Mouse (Mus musculus): ENCODE data around the gene Selenoi. TPM values are rescaled to one million over a fixed set of nuclear protein-coding genes. Genes with fewer than 3 reads are reported as not detected.
"Not testable (repeated sequence)": the region's sequence is repeated elsewhere in the genome, so short reads cannot be mapped to it uniquely, and the experiment has no call there.

Gene Selenoi
- polyA plus RNA-seq, 1 experiment from 2014 or later, result 22.3 TPM

DNA sequence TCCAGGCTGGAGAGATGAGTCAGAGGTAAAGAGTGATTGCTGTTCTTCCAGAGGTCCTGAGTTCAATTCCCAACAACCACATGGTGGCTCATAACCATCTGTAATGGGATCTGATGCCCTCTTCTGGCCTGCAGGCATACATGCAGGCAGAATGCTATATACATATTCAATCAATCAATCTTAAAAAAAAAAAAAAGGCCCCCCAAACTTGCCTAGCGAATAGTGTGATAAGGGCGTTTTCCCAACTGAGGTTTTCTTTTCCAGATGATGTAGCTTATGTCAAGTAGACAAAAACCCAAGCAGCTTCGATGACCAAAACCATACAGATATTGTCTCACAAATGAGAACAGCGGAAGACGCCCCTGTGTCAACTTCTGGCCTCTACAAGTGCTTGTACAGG is 21.6 kb upstream of the Selenoi start:
- not testable (repeated sequence) for H3K9ac ChIP-seq (replicated peaks); H3K36me3 ChIP-seq; H3K4me3 ChIP-seq (replicated peaks); H3K27me3 ChIP-seq; H3K4me2 ChIP-seq (replicated peaks); H3K27ac ChIP-seq; ATAC-seq; H3K9me3 ChIP-seq; H3K4me1 ChIP-seq (replicated peaks)
- WGBS, result 90% methylated on average over 5 of the region's 5 CpGs

DNA sequence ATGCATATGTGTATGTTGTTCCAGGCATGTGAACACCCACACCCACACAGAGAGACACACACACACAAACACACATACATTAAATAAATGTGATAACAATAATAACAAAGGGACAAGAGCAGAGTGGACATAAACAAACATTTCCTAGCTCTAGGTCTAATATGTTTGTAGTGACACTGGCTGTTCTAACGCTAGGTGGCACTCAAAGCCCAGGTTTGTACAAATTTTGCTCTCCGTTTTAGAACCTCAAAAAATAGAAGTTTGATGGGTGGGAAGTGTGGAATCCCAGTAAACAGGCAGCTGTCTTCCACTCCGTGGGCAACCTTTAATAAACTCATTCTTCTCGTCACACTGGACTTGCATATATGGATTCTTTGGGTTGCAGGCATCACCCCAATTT is 17.5 kb upstream of the Selenoi start:
- no peak overlapping the region for H3K27ac ChIP-seq
- no peak overlapping the region for H3K4me3 ChIP-seq (replicated peaks)
- H3K9ac ChIP-seq (replicated peaks), result no peak overlapping the region
- no peaks in the 10 kb centered on the region for H3K27me3 ChIP-seq
- no peak for ATAC-seq
- H3K4me1 ChIP-seq (replicated peaks), result no peaks in the 10 kb centered on the region
- H3K4me2 ChIP-seq (replicated peaks), result no peak overlapping the region
- no peaks in the 10 kb centered on the region for H3K36me3 ChIP-seq
- WGBS, result 15% methylated on average over 4 of the region's 4 CpGs
- no peaks in the 10 kb centered on the region for H3K9me3 ChIP-seq

DNA sequence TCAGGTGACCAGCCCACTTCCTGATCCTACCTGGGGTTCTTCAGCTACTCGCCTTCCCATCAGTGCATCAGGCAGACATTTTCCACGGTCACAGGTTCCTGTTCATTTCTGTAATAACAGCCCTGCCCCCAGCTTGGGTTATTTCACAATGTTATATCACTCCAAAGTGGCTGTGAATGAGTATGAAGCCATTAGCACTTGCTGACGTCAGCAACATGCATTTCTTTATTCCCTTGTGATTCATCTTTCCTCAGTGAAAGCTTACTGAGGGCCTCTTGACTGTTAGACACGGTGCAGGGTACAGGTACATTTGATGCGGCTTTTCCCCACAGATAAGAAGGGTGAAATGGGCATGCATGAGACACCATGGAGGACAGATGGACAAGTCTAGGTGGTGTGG is 16.4 kb upstream of the Selenoi start:
- Histone ChIP-seq H3K27me3 (no peaks in the 10 kb centered on the region), H3K4me3 (replicated peaks) (no peak overlapping the region), H3K4me1 (replicated peaks) (no peaks in the 10 kb centered on the region), H3K9me3 (no peaks in the 10 kb centered on the region), H3K36me3 (no peaks in the 10 kb centered on the region), H3K9ac (replicated peaks) (no peak overlapping the region), H3K27ac (no peak overlapping the region), H3K4me2 (replicated peaks) (no peak overlapping the region)
- WGBS, result 80% methylated on average over 5 of the region's 5 CpGs
- ATAC-seq, result no peak

DNA sequence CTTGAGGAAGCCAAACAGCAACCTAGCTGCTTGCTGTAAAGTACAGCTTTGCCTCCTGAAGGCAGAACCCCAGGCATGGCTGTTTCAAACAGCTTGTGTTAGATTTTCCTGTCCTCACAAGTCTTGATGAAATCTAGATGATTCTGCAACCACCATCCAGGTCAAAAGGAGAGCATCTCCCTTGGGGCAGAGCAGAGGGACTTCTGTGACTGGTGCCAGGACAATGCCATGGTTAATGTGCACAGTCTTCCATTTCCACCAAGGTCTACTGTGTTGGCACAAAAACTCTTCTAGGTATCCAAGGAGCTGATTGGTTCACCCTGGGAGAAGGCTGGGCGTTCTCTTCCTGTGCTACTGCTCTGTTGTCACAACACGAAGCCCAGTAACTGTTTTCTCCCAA is 12.7 kb upstream of the Selenoi start:
- Histone ChIP-seq H3K4me1 (replicated peaks) (no peaks in the 10 kb centered on the region), H3K27me3 (no peaks in the 10 kb centered on the region), H3K9ac (replicated peaks) (no peak overlapping the region), H3K27ac (no peak overlapping the region), H3K4me3 (replicated peaks) (no peak overlapping the region), H3K9me3 (no peaks in the 10 kb centered on the region), H3K36me3 (peaks cover 6% of the 10 kb centered on the region), H3K4me2 (replicated peaks) (no peak overlapping the region)
- no peak for ATAC-seq
- whole genome bisulfite sequencing, result 92% methylated on average over 2 of the region's 2 CpGs

DNA sequence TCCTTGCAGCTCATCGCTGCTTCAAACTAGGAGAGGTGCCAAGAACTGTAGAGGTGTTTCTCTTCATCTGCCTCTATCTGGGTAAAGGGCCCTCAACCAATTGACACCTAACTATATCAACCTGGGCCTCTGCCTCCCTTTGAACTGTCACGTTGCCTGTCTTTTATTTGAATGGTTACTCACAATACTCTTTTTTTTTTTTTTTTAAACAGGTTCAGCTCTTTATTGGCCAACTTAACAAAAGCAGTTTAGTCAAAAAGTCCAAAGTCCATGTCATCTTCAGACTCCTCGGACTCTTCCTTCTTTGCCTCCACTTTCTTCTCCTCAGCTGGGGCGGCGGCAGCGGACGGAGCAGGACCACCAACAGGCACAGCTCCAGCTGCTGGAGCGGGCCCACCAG is 11.7 kb upstream of the Selenoi start:
- WGBS, result 88% methylated on average over 8 of the region's 8 CpGs
- Histone ChIP-seq H3K36me3 (peaks cover 6% of the 10 kb centered on the region), H3K4me2 (replicated peaks) (no peak overlapping the region), H3K9me3 (no peaks in the 10 kb centered on the region), H3K4me1 (replicated peaks) (no peaks in the 10 kb centered on the region), H3K27me3 (no peaks in the 10 kb centered on the region), H3K9ac (replicated peaks) (no peak overlapping the region), H3K4me3 (replicated peaks) (no peak overlapping the region), H3K27ac (no peak overlapping the region)
- no peak for ATAC-seq

DNA sequence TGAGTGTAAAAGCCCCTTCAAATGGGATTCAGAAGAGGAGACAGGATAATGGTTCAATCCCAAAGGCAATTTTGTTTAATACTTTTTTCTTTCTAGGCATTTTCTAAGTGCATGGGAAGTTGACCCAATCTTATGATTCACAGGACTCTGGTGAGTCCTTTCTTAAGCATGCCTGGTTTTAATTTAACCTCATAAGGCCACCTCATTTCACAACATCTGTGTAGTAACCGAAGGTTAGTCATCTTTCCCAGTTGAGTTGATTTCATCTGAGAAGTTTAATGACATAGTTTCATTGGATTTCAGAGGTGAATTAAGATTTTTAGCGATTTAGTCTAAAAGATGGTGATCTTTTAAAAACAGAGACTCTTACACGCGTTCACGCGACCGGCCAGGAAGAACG is 9.7 kb upstream of the Selenoi start:
- Histone ChIP-seq H3K9me3 (no peaks in the 10 kb centered on the region), H3K36me3 (peaks cover 6% of the 10 kb centered on the region), H3K4me2 (replicated peaks) (no peak overlapping the region), H3K27me3 (no peaks in the 10 kb centered on the region), H3K27ac (no peak overlapping the region), H3K4me3 (replicated peaks) (no peak overlapping the region), H3K4me1 (replicated peaks) (no peaks in the 10 kb centered on the region), H3K9ac (replicated peaks) (no peak overlapping the region)
- WGBS, result 97% methylated on average over 8 of the region's 8 CpGs
- no peak for ATAC-seq

DNA sequence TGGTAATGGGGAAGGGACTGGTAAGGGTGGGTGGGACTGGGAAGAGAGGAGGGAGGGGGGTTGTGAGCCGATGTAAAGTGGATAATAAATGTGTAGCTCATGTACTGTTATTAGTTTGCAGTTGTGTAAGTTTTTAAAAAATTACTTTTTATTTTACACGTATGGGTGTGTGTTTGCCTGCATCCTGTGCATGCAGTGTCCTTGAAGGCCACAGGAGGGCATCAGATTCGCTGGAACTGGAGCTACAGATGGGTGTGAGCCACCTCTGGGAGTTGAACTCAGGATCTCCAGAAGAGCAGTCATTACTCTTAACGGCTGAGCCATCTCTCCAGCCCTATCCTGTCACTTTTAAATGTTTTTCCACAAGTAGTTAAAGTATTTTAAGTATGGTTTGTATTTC is 1.5 kb upstream of the Selenoi start:
- Histone ChIP-seq H3K27me3 (no peaks in the 10 kb centered on the region), H3K4me3 (replicated peaks) (no peak overlapping the region), H3K4me2 (replicated peaks) (no peak overlapping the region), H3K36me3 (peaks cover 5% of the 10 kb centered on the region), H3K9ac (replicated peaks) (no peak overlapping the region), H3K9me3 (0 out of 2 replicates have a peak, but pooled peaks cover 2% of the 10 kb centered on the region), H3K4me1 (replicated peaks) (peaks cover 31% of the 10 kb centered on the region), H3K27ac (no peak overlapping the region)
- 83% methylated on average over 4 of the region's 4 CpGs for WGBS
- ATAC-seq, result no peak

DNA sequence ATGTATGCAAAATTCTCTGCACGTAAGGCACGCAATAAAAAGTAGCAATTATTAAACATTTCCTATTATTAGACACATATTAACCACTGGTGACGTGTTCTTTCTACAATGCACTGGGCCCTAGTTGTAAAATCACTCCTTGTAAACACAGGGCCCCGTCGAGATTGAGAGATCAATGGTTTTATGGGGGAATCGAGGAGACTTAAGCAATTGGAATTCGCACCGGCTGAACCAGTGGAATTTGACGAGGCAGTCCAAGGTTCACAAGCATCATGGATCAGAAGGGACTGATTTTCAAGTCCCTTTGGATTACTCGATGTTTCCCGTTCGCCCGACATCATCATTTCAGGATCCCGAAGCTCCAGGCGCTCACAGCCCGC is 500 bp upstream of the Selenoi start:
- Histone ChIP-seq H3K9ac (replicated peaks) (peak overlapping the region; percentile 79), H3K36me3 (peaks cover 5% of the 10 kb centered on the region), H3K9me3 (0 out of 2 replicates have a peak, but pooled peaks cover 2% of the 10 kb centered on the region), H3K27me3 (no peaks in the 10 kb centered on the region), H3K4me1 (replicated peaks) (peaks cover 31% of the 10 kb centered on the region), H3K4me3 (replicated peaks) (peak overlapping the region; percentile 78), H3K27ac (peak overlapping the region; percentile 84), H3K4me2 (replicated peaks) (peak overlapping the region; percentile 74)
- 45% methylated on average over 16 of the region's 16 CpGs for WGBS
- ATAC-seq, result no peak

DNA sequence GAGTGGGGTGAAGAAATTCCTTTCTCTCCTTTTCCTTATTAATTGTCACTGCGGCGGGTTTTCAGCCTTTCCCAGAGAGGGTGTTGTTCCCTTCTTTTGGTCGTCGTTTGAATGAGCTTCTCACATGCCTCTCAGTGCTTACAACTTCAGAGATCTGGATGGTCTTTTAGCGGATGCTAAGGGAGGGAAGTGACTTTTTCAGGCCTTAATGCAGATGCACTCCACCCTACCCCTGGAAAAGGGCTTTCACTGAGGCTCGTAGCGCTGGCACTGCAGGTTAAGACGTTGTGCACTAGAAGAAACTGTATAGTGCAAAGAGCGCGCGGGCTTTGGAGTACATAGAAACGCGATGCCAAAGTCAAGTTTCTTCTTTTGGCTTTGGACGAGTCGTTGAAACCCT is 661 bp downstream of the Selenoi start:
- H3K4me2 ChIP-seq (replicated peaks), result peak overlapping the region; percentile 74
- H3K4me3 ChIP-seq (replicated peaks), result peak overlapping the region; percentile 78
- peak overlapping the region; percentile 92 for H3K27ac ChIP-seq
- peaks cover 31% of the 10 kb centered on the region for H3K4me1 ChIP-seq (replicated peaks)
- H3K36me3 ChIP-seq, result peaks cover 5% of the 10 kb centered on the region
- ATAC-seq, result no peak
- H3K9ac ChIP-seq (replicated peaks), result peak overlapping the region; percentile 91
- H3K27me3 ChIP-seq, result no peaks in the 10 kb centered on the region
- H3K9me3 ChIP-seq, result 0 out of 2 replicates have a peak, but pooled peaks cover 2% of the 10 kb centered on the region
- WGBS, result 2% methylated on average over 15 of the region's 15 CpGs

DNA sequence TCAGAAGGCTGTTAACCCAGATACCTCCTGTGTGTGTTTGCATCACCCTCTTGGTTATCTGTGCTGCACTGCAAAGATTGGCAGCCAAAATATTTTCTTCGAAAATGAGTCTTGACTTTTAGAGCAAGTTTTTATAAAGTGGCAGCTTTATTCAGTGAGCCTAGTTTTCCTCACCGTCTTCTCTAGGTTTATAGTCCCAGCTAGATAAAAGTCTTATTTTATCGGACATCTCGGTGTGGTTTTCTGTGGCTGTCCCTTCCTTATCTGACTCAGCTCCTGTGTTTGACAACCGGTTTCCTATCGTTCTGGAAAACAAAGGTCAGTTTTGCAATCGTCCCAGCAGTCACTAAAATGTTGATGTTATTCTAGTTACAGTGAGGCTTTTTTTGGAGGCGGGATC is 1.6 kb downstream of the Selenoi start:
- no peaks in the 10 kb centered on the region for H3K27me3 ChIP-seq
- H3K4me1 ChIP-seq (replicated peaks), result peaks cover 31% of the 10 kb centered on the region
- peak overlapping the region; percentile 91 for H3K9ac ChIP-seq (replicated peaks)
- peak overlapping the region; percentile 78 for H3K4me3 ChIP-seq (replicated peaks)
- H3K27ac ChIP-seq, result no peak overlapping the region
- peaks cover 5% of the 10 kb centered on the region for H3K36me3 ChIP-seq
- H3K4me2 ChIP-seq (replicated peaks), result peak overlapping the region; percentile 74
- H3K9me3 ChIP-seq, result 0 out of 2 replicates have a peak, but pooled peaks cover 2% of the 10 kb centered on the region
- ATAC-seq, result no peak
- 79% methylated on average over 8 of the region's 8 CpGs for WGBS

DNA sequence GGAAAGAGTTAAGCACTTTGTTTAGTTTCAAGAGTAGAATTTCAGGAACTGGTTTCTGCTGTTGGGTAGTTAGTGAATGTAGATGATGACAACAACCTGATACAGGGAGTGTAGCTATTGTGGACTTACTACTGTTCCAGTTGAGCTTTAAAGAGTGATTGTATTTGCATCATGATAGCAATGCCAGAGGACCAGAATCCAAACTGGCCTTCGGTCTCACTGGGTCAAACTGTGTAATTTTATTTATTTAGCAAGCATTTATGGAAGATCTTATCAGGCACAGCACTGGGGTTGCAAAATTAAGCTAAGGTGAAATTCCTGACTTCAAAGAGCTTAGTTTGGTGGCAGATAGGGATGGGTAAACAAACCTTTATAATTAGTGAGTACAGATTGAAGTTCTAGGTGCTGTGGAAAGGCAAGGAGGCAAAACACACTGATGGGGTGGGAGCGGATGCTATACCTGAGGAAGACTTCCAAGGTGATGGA is 3.3 kb downstream of the Selenoi start:
- peaks cover 31% of the 10 kb centered on the region for H3K4me1 ChIP-seq (replicated peaks)

DNA sequence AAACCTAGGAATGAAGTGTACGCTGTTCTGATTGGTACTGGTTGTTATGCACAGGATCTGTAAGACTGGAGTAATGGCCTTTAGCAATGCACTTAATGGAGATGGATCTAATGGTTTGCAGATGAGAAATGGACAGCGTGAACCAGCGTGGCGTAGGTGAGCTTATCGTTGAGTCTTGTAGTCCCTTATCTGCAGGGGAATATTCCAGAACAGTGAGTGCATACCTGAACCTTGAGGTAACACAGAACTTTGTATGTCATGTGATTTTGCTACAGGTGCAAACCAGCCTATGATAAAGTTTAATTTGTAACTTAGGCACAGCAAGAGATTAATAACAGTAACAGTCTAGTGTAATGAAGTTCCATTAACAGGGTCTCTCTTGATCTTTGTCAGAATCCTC is 6.2 kb downstream of the Selenoi start:
- WGBS, result 96% methylated on average over 5 of the region's 5 CpGs
- no peak for ATAC-seq

More for the DNA sequence above, 3.3 kb downstream of the Selenoi start:
- Histone ChIP-seq H3K36me3 (peaks cover under 1% of the 10 kb centered on the region; the same call in 1 of the 2 replicates), H3K4me3 (replicated peaks) (no peak overlapping the region), H3K9ac (replicated peaks) (no peak overlapping the region), H3K27me3 (no peaks in the 10 kb centered on the region), H3K27ac (no peak overlapping the region), H3K4me2 (replicated peaks) (no peak overlapping the region), H3K9me3 (no peaks in the 10 kb centered on the region)
- ATAC-seq, result no peak
- 99% methylated on average over 2 of the region's 2 CpGs for WGBS

DNA sequence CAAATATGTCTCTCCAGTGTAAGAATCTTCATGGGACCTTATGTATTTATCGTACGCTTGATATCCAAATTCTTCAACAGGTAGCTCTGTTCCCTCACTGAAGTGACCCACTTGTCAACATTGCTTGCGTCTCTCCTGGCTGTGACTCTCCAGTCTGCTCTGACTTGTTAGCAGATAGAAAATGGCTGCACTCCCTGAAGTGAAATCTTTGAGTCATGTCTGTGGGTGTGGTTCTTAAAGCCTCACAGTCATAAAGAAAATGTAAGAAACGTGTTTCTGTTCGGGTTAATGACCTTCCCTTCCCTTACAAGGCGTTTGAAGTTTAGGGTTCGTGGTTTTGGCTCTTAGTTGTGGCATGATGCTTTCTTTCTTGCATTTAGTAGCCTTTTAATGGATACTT is 8.2 kb downstream of the Selenoi start:
- no peaks in the 10 kb centered on the region for H3K36me3 ChIP-seq
- no peaks in the 10 kb centered on the region for H3K27me3 ChIP-seq
- 94% methylated on average over 7 of the region's 7 CpGs for WGBS
- no peak overlapping the region for H3K4me2 ChIP-seq (replicated peaks)
- no peak overlapping the region for H3K4me3 ChIP-seq (replicated peaks)
- H3K9ac ChIP-seq (replicated peaks), result no peak overlapping the region
- no peak for ATAC-seq
- H3K27ac ChIP-seq, result no peak overlapping the region
- H3K4me1 ChIP-seq (replicated peaks), result peaks cover 18% of the 10 kb centered on the region
- H3K9me3 ChIP-seq, result no peaks in the 10 kb centered on the region

More for the DNA sequence above, 6.2 kb downstream of the Selenoi start:
- Histone ChIP-seq H3K4me2 (replicated peaks) (no peak overlapping the region), H3K27ac (no peak overlapping the region), H3K4me1 (replicated peaks) (peaks cover 27% of the 10 kb centered on the region), H3K9me3 (no peaks in the 10 kb centered on the region), H3K9ac (replicated peaks) (no peak overlapping the region), H3K27me3 (no peaks in the 10 kb centered on the region), H3K36me3 (no peaks in the 10 kb centered on the region), H3K4me3 (replicated peaks) (no peak overlapping the region)

Data from midbrain, embryonic 13.5 days (tissue).